Mouse (Mus musculus) megakaryocyte-erythroid progenitor cell, adult 5 weeks (primary cell): ENCODE results near the gene Galnt4. TPM values are rescaled to one million over a fixed set of nuclear protein-coding genes. Genes with fewer than 3 reads are reported as not detected.

ENCODE experiments used
- polyA plus RNA-seq: library from polyadenylated mRNA; stranded (reverse); fragments of >175 nt; gene quantifications from 2 replicates; pipeline ENCODE4 v1.2.3, GENCODE M21; 2012

Galnt4 gene
- polyA plus RNA-seq: 3.1 and 3.8 TPM in 2 replicates

DNA sequence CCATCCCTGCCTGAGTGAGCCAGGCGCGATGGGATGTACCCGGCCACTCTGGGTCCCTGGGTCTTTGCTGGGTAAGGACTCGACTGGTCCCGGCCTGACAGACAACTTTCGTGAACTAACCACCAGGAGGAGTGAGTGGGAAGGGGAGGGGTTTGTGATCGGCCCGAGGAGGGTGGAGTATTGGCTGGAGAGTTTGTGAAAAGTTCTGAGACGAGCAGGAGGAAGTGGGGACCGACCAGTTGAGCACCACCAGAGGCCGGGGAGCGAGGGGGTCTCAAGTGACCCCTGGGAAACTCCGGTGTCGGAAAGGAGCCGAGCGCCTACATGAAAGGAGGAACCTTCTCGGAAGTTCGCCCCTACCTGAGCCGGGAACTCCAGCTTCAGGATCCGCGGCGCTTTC is at the start of gene Galnt4:
TSS of gene Galnt4 (plus strand) at position 196 of the 400 bp plus-strand sequence.

DNA sequence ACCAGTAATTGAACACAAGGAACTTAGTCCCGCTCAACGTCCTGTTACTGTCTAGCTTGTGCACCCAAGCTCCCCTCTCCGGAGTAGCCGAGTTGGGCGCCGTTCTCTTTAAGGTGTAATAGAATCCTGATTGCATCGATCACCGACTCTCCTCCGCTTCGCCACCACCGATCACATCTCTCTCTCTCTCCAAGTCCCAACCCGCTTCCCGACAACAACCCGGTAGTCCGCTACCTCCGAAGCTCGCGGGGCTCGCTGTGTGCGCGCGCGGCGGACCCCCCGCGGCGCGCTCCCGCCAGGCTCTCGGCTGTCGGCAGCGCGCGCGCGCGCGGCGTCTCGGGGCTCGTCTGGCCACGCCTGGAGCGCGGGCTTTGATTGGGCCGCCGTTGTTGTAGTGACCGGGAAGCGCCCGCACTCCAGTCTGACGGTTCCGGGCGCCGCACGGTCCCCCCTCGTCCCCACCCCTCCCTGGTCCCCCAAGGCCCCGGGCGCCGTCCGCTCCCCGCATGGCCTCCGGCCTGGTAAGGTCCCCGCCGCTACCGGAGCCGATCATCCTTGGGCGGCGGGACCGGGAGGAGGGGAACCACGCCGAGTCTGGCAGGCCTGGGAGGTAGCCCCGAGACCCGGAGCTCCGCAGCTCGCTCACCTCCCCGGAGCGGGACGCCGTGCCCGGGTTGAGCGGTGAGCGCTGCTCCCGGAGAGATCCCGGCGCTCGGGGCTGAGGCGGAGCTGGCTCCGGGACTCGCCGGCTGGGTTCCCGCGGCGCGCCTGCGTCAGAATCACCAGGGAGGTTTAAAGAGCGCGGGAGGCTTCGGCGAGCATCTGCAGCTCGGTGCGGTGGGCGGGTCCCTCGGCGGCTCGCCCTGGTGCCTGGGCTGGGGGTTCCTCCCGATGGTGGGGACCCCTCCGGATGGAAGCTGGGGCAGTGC is 992 bp upstream of the Galnt4 start, which contains the start of gene Poc1b:
TSS of gene Poc1b (plus strand) at position 334 of the 929 bp plus-strand sequence.

DNA sequence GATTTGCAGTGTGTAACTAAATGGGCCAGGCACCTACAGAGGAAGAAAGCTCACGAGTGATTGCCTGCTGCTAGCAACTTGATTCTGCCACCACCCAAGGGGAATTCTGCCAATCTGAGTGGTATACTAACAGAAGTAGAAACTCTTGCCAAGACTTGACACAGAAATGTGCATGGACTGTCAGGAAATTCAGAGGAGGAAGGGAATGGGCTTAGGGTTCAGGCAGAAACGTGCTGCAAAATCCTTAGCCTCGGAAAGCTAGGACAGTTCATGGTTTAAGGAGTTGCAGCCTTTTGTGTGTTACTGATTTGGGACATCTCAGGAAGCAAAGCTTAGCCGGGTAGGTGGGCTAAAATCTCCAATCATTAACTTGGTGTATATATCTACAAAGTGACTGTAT is 18.3 kb downstream of the Galnt4 start, which contains the start of gene Phxr2:
TSS of gene Phxr2 (minus strand) at position 101 of the 400 bp plus-strand sequence.

Other genes with a start within 250 kb of the Galnt4 start
- gene Atp2b1, start 193.8 kb upstream of the Galnt4 start, polyA plus RNA-seq: 8.0 and 8.7 TPM in 2 replicates
- gene Poc1b, start 1.1 kb upstream of the Galnt4 start, polyA plus RNA-seq: 19.8 and 24.8 TPM in 2 replicates
- gene Phxr2, start 18.2 kb downstream of the Galnt4 start, polyA plus RNA-seq: not detected in 2 replicates
- 24.2 and 31.1 TPM in 2 replicates for gene Dusp6, start 155.1 kb downstream of the Galnt4 start, polyA plus RNA-seq